Mouse (Mus musculus) midbrain, embryonic 16.5 days (tissue): Measurements from ENCODE around the gene BC049715. TPM values are rescaled to one million over a fixed set of nuclear protein-coding genes. Genes with fewer than 3 reads are reported as not detected.

ENCODE experiments used
- ATAC-seq: fragments of 200-750 bp; cut with Nextera tagmentation; 2 replicates; pipeline ENCODE4 v1.8.0; 2017; ENCODE audit warnings: moderate TSS enrichment
- H3K27ac ChIP-seq: fragments of 300-500 bp; sonication (generic); 2 replicates; pipeline ENCODE4 v1.5.1; 2014; ENCODE audit warnings: mild to moderate bottlenecking, low read length, mixed read lengths
- H3K27me3 ChIP-seq: fragments of 300-500 bp; sonication (generic); 2 replicates; pipeline ENCODE4 v1.6.1; 2014; ENCODE audit warnings: low read depth, low read length, mixed read lengths; ENCODE audit not compliant: control insufficient read depth, insufficient read depth
- H3K36me3 ChIP-seq: fragments of 300-500 bp; sonication (generic); 2 replicates; pipeline ENCODE4 v1.6.1; 2014; ENCODE audit warnings: mild to moderate bottlenecking, low read length, moderate library complexity, mixed read lengths; ENCODE audit not compliant: control insufficient read depth, insufficient read depth
- H3K4me1 ChIP-seq: fragments of 300-500 bp; sonication (generic); 2 replicates; pipeline ENCODE4 v1.6.1; 2014; ENCODE audit warnings: mild to moderate bottlenecking, low read length, mixed read lengths; ENCODE audit not compliant: control insufficient read depth, insufficient read depth
- H3K4me2 ChIP-seq: fragments of 300-500 bp; sonication (generic); 2 replicates; pipeline ENCODE4 v1.6.1; 2014; ENCODE audit warnings: mild to moderate bottlenecking, low read length, mixed read lengths
- H3K4me3 ChIP-seq: fragments of 300-500 bp; sonication (generic); 2 replicates; pipeline ENCODE4 v1.5.1; 2014; ENCODE audit warnings: low read depth, mild to moderate bottlenecking, low read length, moderate library complexity, mixed read lengths
- H3K9ac ChIP-seq: fragments of 300-500 bp; sonication (generic); 2 replicates; pipeline ENCODE4 v1.6.1; 2014; ENCODE audit warnings: low read depth, low read length, mixed read lengths
- H3K9me3 ChIP-seq: fragments of 300-500 bp; sonication (generic); replicated peaks from 2 replicates; pipeline ENCODE4 v1.6.1; 2014; ENCODE audit warnings: mild to moderate bottlenecking, low read length, mixed read lengths; ENCODE audit not compliant: control insufficient read depth, poor library complexity, severe bottlenecking
- WGBS: fragments of 180-500 bp; shearing (Covaris S2); extraction: QIAGEN DNeasy Blood & Tissue Kit; methylation state at CpG from one replicate; pipeline ENCODE4 v1.1.7; 2014; 5-methylcytosine and 5-hydroxymethylcytosine counted together
- polyA plus RNA-seq: library from polyadenylated mRNA; unstranded; fragments of >200 nt; fragmentation: Nextera tagmentation; extraction: Ambion mirVana; gene quantifications from 2 replicates; pipeline ENCODE4 v1.2.1, GENCODE M21; 2015

Gene BC049715
- polyA plus RNA-seq, 1 experiment from 2014 or later: 1.1 TPM

GRCm38 (mm10) chr6:136816826-136817225 lies 10.6 kb upstream of the BC049715 start:
- Histone ChIP-seq H3K4me1 (no peaks in the 10 kb centered on the region), H3K4me2 (no peak overlapping the region), H3K9ac (no peak overlapping the region), H3K27me3 (no peaks in the 10 kb centered on the region), H3K36me3 (peaks cover 59% of the 10 kb centered on the region), H3K9me3 (no peaks in the 10 kb centered on the region), H3K27ac (no peak overlapping the region), H3K4me3 (no peak overlapping the region)
- no peak for ATAC-seq
- 95% methylated on average over 21 of the region's 21 CpGs for whole genome bisulfite sequencing

GRCm38 (mm10) chr6:136817549-136817948 lies 9.9 kb upstream of the BC049715 start:
- no peak overlapping the region for H3K4me2 ChIP-seq
- no peak overlapping the region for H3K27ac ChIP-seq
- no peak for ATAC-seq
- H3K4me3 ChIP-seq: no peak overlapping the region
- peaks cover 62% of the 10 kb centered on the region for H3K36me3 ChIP-seq
- H3K4me1 ChIP-seq: no peaks in the 10 kb centered on the region
- H3K27me3 ChIP-seq: no peaks in the 10 kb centered on the region
- no peaks in the 10 kb centered on the region for H3K9me3 ChIP-seq
- WGBS: 90% methylated on average over 3 of the region's 3 CpGs
- no peak overlapping the region for H3K9ac ChIP-seq

DNA sequence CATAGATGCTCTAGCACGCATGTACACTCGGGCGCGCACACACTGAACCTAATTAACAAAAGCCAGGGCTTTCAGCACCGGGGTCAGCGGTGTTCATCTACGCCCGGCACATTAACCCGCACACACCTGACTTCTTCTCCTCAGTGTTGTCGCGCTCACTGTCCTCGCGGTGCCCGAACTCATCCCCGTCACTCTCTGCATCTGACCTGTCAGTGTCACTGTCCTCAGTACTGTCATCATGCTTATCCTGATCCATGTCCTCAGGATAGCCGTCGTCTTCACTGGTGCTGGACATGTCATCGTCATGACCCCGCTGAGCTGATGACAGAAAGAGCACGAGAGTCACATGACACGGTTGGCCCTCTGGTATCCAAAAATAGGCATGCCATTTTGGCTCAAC lies 7.0 kb upstream of the BC049715 start:
- Histone ChIP-seq H3K36me3 (peaks cover 66% of the 10 kb centered on the region), H3K4me2 (no peak overlapping the region), H3K9me3 (no peaks in the 10 kb centered on the region), H3K27me3 (no peaks in the 10 kb centered on the region), H3K27ac (no peak overlapping the region), H3K4me3 (no peak overlapping the region), H3K9ac (no peak overlapping the region), H3K4me1 (no peaks in the 10 kb centered on the region)
- ATAC-seq: no peak
- WGBS: 98% methylated on average over 21 of the region's 21 CpGs

GRCm38 (mm10) chr6:136821086-136821485 lies 6.3 kb upstream of the BC049715 start:
- WGBS: 93% methylated on average over 18 of the region's 18 CpGs
- no peaks in the 10 kb centered on the region for H3K4me1 ChIP-seq
- no peak overlapping the region for H3K9ac ChIP-seq
- no peak overlapping the region for H3K4me2 ChIP-seq
- no peak for ATAC-seq
- no peak overlapping the region for H3K27ac ChIP-seq
- no peaks in the 10 kb centered on the region for H3K27me3 ChIP-seq
- no peak overlapping the region for H3K4me3 ChIP-seq
- H3K9me3 ChIP-seq: no peaks in the 10 kb centered on the region
- peaks cover 61% of the 10 kb centered on the region for H3K36me3 ChIP-seq

GRCm38 (mm10) chr6:136824987-136825386 lies 2.4 kb upstream of the BC049715 start:
- no peak for ATAC-seq
- H3K27ac ChIP-seq: no peak overlapping the region
- H3K36me3 ChIP-seq: peaks cover 36% of the 10 kb centered on the region
- H3K9ac ChIP-seq: no peak overlapping the region
- H3K4me3 ChIP-seq: no peak overlapping the region
- no peaks in the 10 kb centered on the region for H3K27me3 ChIP-seq
- H3K4me1 ChIP-seq: peaks cover 11% of the 10 kb centered on the region
- H3K9me3 ChIP-seq: no peaks in the 10 kb centered on the region
- 96% methylated on average over 8 of the region's 8 CpGs for WGBS
- H3K4me2 ChIP-seq: no peak overlapping the region

GRCm38 (mm10) chr6:136827116-136827515 lies 310 bp upstream of the BC049715 start:
- Histone ChIP-seq H3K4me3 (peak overlapping the region; percentile 100), H3K27me3 (peaks cover 7% of the 10 kb centered on the region; the same call in 1 of the 2 replicates), H3K27ac (no peak overlapping the region), H3K4me1 (peaks cover 11% of the 10 kb centered on the region), H3K36me3 (peaks cover 19% of the 10 kb centered on the region), H3K9me3 (no peaks in the 10 kb centered on the region), H3K4me2 (peak overlapping the region; percentile 77), H3K9ac (peak overlapping the region; percentile 98)
- WGBS: 20% methylated on average over 7 of the region's 7 CpGs
- no peak for ATAC-seq

DNA sequence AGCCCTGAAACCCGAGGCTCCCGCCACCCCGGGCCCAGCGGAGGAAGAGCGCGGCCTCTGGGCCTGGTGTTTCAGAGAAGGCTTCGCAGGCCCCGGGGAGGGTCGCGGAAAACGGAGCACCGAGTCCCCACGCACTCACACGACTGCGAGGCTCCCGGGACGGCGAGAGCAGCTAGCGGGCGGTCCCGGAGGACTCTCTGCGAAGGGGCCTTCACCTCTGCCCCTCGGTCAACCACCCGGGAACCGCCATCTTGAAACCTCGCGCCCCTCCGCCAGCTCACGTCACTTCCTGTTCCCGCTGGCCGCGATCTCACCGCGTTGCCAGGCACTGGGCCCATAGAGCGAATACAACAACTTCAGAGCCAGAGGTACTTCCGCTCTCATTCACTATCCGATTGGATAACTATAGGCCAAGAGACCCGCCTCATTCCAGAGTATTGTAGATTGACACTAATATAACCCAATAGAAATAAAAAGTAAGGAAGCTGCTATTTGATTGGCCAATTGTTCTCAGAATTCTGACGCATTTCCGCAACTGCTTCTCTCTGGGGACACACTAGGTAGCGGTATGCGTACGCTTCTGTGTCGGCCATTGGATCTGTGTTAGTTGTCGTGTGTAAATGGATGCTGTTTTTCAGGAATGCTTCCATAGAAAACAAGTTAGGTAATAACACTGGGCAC lies 595 bp downstream of the BC049715 start, which contains the start of gene Wbp11:
TSS of gene Wbp11 (minus strand) at position 353 of the 681 bp plus-strand sequence.
- peak; percentile 100 for ATAC-seq
- peak within 1 kb of the TSS; percentile 87 for H3K27ac ChIP-seq
- under 1% methylated on average over 45 of the region's 45 CpGs for WGBS
- no peaks in the 10 kb centered on the region for H3K9me3 ChIP-seq
- peaks cover 11% of the 10 kb centered on the region for H3K4me1 ChIP-seq
- H3K4me2 ChIP-seq: peak within 1 kb of the TSS; percentile 77
- H3K4me3 ChIP-seq: peak within 1 kb of the TSS; percentile 100
- peak within 1 kb of the TSS; percentile 98 for H3K9ac ChIP-seq
- peaks cover 7% of the 10 kb centered on the region; the same call in 1 of the 2 replicates for H3K27me3 ChIP-seq
- H3K36me3 ChIP-seq: peaks cover 12% of the 10 kb centered on the region

DNA sequence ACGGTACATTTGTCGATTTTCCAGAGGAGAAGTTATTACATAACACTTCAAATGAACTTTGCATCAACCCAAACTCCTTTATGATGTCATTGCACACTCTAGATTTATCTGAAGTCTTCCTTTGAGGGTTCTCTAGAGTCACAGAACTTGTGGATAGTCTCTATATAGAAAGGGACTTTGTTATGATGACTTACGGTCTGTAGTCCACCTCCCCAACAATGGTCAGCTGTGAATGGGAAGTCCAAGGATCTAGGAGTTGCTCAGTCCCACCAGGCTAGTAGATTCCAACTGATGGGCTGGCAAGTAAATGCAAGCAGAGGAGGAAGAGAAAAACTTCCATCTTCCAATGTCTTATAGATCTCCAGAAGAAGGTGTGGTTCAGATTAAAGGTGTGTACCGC lies 1.3 kb downstream of the BC049715 start:
- Histone ChIP-seq H3K9me3 (no peaks in the 10 kb centered on the region), H3K4me2 (peak overlapping the region; percentile 61), H3K27me3 (peaks cover 7% of the 10 kb centered on the region; the same call in 1 of the 2 replicates), H3K4me1 (peaks cover 11% of the 10 kb centered on the region), H3K27ac (peak overlapping the region; percentile 87), H3K36me3 (peaks cover 11% of the 10 kb centered on the region; the same call in 1 of the 2 replicates), H3K9ac (peak overlapping the region; percentile 57; the same call in 1 of the 2 replicates), H3K4me3 (peak overlapping the region; percentile 100)
- no peak for ATAC-seq
- 36% methylated on average over 4 of the region's 4 CpGs for WGBS

- ATAC-seq: no peak
- 81% methylated on average over 5 of the region's 5 CpGs for WGBS
These were observed 4.3 kb downstream of the BC049715 start for GRCm38 (mm10) chr6:136831712-136832111.

More at GRCm38 (mm10) chr6:136831712-136832111, 4.3 kb downstream of the BC049715 start:
- H3K27me3 ChIP-seq: peaks cover 7% of the 10 kb centered on the region; the same call in 1 of the 2 replicates
- H3K36me3 ChIP-seq: no peaks in the 10 kb centered on the region
- H3K9me3 ChIP-seq: no peaks in the 10 kb centered on the region
- no peak overlapping the region for H3K4me3 ChIP-seq
- H3K9ac ChIP-seq: no peak overlapping the region
- H3K4me1 ChIP-seq: peaks cover 8% of the 10 kb centered on the region
- H3K4me2 ChIP-seq: no peak overlapping the region
- H3K27ac ChIP-seq: no peak overlapping the region
